Mouse (Mus musculus): ENCODE data around the gene Psmc3ip.

DNA sequence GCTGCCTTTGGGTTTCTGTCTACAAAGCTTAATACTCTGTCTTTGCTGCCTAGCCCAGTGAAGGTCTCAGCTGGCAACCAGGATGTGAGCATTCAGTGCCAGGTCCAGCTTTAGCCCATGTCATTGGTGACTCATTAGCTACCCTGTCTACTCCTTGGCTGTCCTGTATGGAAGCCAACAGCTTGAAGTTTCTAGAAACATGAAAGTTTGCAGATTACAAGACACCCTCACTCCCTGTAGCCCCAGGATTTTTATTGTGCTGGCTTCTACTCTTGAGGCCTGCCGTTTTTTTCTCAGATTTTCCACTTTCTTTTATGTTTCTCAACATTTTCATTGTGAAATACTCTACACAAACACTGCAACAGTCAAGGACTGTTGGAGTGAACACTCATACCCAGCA is 5.3 kb downstream of the Psmc3ip start:
- TF ChIP-seq CTCF (IDR thresholded peaks at IDR 0.05; ENCODE audit: borderline replicate concordance, insufficient read depth, low read length) (no peak), POLR2A (IDR thresholded peaks at IDR 0.05; ENCODE audit: low read depth, low read length) (no peak)
